Mouse (Mus musculus) ES-E14 (cell line): ENCODE results near the gene Gpat3.

Source experiments
- CHD2 ChIP-seq: IDR thresholded peaks from 2 replicates; pipeline ENCODE4 v1.6.1; 2014; ENCODE audit warnings: mild to moderate bottlenecking, low read depth, low read length, inconsistent platforms
- HCFC1 ChIP-seq: IDR thresholded peaks from 2 replicates; pipeline ENCODE4 v1.6.1; 2012; ENCODE audit warnings: low read length, inconsistent platforms, borderline replicate concordance; ENCODE audit not compliant: insufficient read depth
- MAFK ChIP-seq: IDR thresholded peaks from 2 replicates; pipeline ENCODE4 v1.6.1; 2014; ENCODE audit warnings: mild to moderate bottlenecking, low read depth, low read length, inconsistent platforms; ENCODE audit not compliant: insufficient read depth
- ZC3H11A ChIP-seq: IDR thresholded peaks from 2 replicates; pipeline ENCODE4 v1.6.1; 2012; ENCODE audit warnings: low read depth, mild to moderate bottlenecking, inconsistent platforms, low read length, borderline replicate concordance
- ZNF384 ChIP-seq: IDR thresholded peaks from 2 replicates; pipeline ENCODE4 v1.6.1; 2012; ENCODE audit warnings: low read depth, low read length, inconsistent platforms

GRCm38 (mm10) chr5:100877021-100877420 lies 31.5 kb downstream of the Gpat3 start:
- no peak for TF ChIP-seq ZC3H11A
- no peak for TF ChIP-seq HCFC1
- no peak for TF ChIP-seq ZNF384
- no peak for TF ChIP-seq MAFK
- TF ChIP-seq CHD2: no peak
